Mouse (Mus musculus) G1E-ER4 (cell line): ENCODE results near the gene Ccdc88a. TPM values are rescaled to one million over a fixed set of nuclear protein-coding genes. Genes with fewer than 3 reads are reported as not detected.
A peak's percentile ranks its signal among the peaks of the same experiment; 100 is the strongest.

Experiments
- GATA1 ChIP-seq: IDR thresholded peaks from one replicate; pipeline ENCODE4 v1.8.0; 2012; ENCODE audit warnings: low read length, inconsistent platforms
- polyA plus RNA-seq: library from polyadenylated mRNA; stranded (reverse); fragments of >175 nt; gene quantifications from 2 replicates; pipeline ENCODE4 v1.2.3, GENCODE M21; 2012

The Ccdc88a gene
- polyA plus RNA-seq, 1 experiment, result 19.6 TPM

DNA sequence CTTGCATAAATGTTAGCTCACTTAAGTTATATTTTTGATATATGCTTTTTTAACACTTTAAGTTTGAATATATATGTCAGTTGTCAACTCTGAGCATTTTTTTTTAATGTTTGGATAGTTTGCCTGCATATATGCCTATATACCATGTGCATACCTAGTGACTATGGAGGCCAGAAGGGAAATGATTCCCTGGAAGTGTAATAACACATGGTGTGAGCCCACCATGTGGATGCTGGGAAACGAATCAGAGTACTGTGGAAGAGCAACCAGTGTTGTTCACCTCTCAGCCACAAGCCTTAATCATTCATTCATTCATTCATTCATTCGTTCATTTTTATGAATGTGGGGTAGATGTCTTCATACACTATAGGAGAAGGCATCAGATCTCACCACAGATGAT is 26.9 kb downstream of the Ccdc88a start:
- TF ChIP-seq GATA1, result no peak

DNA sequence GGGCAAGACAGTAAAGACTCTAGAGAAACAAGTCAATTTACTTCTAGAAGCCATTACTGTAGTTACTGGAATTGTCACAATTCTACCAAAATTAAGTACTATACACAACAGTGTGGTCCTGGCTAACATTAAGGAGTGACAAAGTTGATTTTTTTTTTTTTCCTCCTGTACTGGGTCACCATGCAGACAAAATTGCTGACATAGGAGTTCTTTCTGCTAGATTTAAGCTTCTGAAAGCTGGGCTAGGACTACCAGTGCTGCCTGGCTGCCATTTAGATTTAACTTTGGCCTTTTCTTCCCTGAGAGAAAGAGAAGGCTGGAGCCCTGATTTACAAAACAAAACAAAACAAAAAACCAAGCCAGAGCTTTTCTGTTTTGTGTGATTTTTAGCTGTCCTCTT is 32.8 kb downstream of the Ccdc88a start:
- TF ChIP-seq GATA1, result no peak

DNA sequence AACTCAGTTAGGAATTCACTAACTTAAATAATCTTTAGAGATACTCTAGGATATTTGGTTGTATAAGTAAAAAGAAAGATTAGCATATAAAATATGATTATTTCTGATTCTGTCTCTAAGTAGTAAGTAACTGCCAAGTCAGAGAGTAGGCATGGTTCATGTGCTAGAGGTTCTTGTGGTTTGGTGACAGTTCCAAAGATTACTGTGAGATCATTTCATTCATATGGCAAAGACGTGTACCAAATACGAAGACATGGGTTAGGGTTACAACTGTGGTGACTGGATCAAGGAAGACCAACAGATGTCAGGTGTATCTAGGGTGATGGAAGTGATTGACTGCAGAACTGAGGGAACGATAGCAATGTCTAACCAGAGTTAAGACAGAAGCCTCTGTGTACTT is 50.0 kb downstream of the Ccdc88a start:
- TF ChIP-seq GATA1, result no peak

DNA sequence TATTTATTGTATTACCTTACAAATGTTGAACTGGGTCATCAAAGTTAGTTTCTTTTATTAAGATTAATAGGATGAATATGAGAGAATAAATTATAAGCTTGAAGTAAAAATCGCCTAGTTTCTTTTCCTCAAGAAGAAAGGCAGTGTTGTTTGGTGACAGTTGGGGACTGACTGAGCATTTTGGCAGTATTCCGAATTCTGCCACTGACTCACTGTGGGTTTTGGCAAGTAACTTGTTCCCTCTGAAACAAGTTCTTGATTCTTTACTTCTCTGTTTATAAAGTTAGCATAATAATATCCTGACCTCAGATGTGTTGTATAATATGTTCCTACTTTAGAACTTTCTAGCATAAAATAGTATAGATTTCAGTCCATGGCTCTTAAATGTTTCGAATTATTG is 55.3 kb downstream of the Ccdc88a start:
- no peak for TF ChIP-seq GATA1

DNA sequence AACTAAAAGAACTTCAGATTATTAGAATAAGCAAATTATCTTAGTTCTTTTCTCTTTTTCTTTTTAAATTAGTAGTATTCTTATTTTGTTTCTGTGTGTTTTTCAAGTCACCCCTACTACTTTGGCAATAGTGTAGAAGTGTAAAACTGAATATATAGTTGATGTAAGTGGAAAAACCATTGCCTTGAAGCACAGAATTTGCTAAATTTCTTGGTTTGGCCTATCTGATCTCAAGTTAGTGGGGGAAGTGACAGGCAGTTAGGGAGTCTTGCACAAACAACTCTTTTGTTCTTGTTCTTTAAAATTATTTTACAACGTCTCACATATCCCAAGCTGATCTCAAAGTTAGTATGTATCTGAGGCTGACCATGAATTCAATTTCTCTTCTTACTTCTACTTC is 57.6 kb downstream of the Ccdc88a start:
- TF ChIP-seq GATA1, result no peak

DNA sequence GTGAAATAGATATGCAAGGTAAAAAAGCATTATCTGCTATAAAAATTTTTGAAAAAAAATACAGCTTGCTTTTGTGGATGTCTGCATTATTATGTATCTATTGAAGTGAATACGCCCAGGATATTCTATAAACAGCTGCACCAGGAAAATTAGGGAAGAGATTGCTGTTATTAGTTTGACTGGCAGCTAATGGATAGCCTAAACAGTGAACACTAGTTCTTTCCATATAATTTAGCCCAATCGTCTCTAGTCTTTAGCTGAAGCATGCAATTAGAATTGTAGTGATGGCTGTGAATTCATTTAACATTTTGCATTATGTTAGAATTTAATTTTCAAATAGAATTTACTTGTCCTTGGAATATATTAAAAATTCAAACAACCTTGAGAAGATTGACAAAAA is 75.3 kb downstream of the Ccdc88a start:
- no peak for TF ChIP-seq GATA1

DNA sequence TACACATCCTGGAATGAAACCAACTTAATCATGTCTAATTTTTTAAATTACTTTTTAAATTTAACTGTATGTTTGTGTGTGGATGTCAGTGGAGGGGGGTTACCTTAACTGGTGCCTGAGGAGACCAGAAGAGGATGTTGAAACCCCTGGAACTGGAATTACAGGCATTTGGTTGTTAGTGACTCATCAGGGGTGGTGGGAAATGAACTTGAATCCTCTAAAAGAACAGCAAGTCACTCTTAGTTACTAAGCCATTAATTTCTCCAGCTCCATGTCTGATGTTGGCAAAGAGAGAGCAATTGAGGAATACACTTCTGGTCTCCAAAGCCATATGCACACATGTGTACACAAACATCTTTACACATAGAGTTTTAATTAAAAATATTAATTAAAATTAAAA is 101.2 kb downstream of the Ccdc88a start:
- TF ChIP-seq GATA1, result no peak

DNA sequence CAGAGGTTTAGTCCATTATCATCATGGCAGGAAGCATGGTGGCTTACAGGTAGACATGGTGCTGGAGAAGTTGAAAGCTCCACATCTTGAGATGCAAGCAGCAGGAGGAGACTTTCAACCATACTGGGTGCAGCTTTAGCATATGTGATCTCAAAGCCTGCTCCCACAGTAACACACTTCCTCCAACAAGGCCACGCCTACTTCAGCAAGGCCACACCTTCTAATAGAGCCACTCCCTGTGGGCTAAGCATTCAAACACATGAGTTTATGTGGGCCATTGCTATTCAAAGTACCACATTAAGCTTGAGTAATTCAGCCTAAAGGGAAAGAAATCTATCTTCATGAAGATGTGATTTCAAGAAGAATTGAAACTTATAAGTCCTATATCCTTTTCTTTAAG is 119.7 kb downstream of the Ccdc88a start:
- TF ChIP-seq GATA1, result no peak

DNA sequence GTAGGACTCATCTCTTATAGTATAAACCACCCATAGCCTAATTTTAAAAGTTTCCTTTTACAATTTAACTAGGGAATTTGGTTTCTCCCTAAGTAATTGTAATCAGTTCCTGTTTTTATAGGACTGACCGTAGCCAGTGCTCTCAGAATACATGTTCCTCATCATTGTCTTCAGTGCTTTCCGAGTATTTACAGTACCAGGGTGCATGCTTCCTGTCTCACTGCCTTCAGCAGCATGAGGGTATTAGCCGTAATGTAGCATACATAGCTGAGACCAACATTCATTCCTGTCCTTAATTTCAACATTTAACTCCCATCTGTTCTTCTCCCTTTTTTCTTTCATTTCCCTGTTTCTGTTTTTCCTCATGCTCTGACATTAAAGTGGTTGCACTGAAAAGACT is 123.5 kb downstream of the Ccdc88a start:
- no peak for TF ChIP-seq GATA1

DNA sequence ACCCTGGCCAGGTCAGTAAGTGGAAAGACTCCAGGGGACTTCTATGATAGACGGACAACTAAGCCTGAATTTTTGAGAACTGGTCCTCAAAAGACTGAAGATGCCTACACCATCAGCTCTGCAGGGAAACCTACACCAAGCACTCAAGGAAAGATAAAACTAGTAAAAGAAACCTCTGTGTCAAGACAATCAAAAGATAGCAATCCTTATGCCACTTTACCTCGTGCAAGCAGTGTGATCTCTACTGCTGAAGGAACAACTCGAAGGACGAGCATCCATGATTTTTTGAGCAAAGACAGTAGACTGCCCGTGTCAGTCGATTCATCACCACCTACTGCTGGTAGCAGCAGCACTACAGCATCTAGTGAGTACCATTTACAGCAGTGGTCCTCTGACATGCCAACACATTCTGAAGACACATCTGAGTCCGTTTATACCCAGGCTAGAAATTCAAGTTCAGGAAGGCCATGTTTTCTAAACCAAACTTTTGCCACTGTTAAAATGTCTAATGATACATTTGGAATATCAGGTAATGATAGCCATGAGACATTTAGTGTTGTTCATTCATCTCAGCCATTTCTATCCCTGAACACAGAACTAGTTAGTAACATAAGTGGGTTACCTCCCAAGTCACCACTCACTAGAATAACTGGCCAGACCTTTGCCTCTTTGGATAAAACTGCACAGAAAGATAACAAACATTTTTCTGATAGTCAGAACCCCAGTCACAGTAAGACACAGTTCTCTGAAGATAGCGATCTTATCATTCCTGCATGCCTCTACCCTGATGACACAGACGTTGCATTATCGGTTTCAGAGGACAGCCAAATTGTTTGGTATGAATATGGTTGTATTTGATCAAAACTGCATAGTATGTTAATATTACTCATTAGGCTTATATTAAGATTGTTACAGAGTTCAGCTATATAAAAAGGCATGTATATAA is 130.8 kb downstream of the Ccdc88a start:
- TF ChIP-seq GATA1, result peak; percentile 90

DNA sequence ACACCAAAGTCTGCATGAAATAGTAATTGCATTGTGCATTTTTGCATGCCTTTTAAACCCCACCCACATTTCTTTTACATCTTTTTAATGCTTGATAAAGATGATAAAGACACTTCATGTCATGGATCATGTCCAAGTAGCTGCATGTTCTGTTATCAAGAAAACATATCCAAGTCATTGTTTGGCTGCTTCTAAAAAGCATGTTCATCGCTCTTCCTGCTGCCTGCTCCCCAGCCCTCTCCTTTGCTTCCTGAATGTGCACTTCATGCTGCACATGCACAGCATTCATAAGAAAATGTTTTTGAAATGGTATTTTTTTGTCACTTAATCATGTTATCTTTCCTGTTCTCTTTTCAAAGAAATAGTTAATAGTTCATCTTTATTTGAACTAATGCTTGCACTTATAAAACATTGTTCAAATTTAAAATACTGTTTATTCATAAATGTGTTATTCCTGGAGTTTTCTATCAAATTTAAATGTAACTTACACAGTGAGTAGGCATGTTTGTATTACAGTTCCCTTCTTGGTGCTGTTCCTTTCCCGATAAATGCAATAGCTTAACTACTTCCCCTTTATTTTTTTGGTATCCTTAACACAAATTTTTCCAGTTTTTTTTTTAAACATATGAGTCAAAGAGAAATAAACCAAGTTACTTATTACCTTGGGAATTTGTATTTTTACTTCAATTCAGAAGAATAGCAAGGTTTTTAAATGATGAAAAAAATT is 131.6 kb downstream of the Ccdc88a start:
- TF ChIP-seq GATA1, result no peak

DNA sequence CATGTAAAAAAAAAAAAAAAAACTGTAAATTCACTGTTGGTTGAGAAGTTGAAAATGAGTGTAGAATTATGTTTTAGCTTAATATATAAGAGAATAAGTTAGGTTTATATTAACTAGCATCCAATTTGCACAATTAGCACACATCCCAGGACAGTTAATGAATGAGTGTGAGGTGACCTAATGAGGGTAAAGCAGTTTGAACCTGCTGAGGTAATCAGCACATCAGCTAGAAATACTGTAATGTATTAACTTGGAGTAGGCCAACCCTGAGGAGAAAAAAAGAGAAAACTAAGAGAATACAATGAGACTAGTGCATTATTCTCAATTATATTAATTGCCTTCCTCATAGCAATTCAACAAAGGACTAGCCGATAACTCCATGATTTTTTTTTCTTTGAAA is 136.0 kb downstream of the Ccdc88a start:
- no peak for TF ChIP-seq GATA1

DNA sequence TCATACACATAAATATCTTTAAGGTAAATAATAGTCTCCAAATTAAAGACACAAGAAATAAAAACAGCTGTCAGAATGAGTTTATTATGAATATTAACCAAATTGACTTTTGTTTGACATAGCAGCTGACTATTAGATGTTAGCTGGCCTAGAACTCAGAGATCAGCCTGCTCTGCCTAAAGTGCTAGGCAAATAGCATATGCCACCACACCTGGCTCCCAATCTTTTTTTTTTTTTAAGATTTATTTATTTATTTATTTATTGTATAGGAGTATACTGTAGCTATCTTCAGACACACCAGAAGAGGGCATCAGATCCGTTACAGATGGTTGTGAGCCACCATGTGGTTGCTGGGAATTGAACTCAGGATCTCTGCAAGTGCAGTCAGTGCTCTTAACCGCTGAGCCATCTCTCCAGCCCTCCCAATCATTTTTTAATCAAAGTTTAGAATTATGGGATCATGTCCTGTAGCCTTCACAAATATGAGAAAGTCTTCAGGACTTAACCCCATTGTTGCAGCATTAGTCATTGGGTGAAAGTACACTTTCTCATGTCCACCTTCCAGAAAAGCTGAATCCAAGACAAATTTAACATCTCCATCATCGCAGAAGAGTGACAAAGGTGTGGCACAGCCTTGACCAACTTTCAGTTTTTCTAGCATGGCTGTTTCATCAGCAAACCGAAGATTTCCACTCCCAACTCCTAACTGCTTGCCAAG is 139.5 kb downstream of the Ccdc88a start:
- TF ChIP-seq GATA1, result no peak

DNA sequence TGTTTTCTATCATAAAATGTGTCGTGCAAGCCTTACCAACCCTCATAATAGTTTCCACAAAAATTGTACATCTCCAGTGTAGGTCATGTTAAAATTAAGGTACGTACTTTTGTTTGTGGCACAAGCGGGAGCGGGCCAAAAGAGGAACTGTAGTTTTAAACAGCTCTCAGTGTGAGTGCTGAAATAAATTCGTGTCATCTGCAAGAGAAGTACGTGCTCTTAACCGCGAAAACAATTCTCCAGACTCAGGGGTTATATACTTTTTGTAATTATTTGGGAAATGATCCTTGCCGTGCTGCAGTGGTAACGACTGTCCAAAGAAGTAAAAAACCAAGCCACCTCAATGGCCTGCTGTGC is 140.8 kb downstream of the Ccdc88a start:
- TF ChIP-seq GATA1, result no peak

DNA sequence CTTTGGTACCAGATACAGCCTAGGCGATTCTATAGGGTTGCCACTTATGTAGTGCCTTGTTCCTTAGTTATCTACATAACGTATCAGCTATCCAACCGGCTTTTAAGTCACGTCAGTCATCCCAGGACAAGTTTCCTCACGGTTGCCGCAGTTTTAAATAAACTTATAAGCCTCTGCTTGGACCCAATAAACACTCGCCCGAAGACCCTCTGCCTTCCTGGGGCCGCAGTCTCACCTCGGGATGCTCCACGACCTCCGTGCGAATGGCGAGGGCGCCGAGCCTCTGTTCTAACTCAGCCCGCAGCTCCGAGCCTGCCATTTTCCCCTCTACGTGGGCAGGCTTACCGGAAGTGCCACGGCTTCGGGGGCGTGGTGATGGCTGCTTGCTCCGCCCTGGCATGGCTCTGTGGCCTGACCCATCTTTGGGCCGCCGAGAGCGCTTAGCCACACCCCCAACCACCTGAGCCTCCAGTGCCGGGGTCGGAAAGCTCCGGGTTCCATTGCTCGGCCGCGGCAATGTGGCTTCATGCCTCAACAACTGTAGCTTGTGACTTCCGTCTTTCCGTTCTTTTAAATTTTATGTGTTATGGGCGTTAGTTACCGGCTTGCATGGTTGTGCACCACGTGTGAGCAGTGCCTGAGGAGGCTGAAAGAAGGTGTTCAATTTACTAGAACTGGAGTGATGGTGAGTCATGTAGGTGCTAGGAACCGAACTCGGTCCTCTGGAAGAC is 141.4 kb downstream of the Ccdc88a start, which contains the start of gene Prorsd1:
Gene Prorsd1 (minus strand): TSS at position 352 of the 731 bp plus-strand sequence.
- TF ChIP-seq GATA1, result no peak

DNA sequence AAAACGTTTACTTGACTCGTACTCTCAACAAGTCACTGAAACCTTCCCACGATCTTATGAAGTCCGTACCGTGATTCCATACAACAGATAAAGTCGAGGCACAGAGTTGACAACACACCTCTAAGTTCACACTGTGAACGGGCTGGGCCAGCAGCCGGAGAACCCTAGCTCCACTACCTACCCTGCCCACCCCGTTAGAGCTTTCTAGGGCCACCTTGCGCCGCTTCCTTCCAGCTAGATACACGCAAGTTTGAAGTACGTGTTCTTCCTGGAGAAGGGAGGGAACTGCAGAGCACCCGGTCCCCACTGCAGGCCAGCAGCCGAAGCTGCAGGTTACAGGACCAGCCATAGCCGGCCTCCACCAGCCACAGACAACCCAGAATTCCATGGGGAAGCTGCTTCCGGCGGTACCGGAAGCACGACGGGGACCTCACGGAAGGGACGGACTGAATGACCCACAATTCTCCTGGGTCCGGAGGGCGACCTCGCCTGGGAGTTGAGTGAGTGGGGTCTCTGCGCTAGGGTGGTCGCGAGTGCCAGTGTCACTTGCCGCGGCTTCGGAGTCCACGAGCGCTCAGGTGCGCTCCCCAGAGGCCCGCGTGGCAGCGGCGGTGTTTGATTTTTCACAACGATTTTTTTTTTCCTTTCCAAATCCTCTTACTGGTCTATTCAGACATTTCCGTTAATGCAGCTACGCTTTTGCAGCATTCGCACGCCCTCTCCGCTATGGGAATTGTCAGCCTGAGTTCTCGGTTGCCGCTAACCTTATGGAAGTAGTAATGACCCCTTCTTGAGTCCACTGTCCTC is 152.7 kb downstream of the Ccdc88a start, which contains the start of gene Mtif2:
Gene Mtif2 (plus strand): TSS at position 421 of the 807 bp plus-strand sequence.
- TF ChIP-seq GATA1, result no peak
